Mouse (Mus musculus): ENCODE measurements around the gene Vegfd.

DNA sequence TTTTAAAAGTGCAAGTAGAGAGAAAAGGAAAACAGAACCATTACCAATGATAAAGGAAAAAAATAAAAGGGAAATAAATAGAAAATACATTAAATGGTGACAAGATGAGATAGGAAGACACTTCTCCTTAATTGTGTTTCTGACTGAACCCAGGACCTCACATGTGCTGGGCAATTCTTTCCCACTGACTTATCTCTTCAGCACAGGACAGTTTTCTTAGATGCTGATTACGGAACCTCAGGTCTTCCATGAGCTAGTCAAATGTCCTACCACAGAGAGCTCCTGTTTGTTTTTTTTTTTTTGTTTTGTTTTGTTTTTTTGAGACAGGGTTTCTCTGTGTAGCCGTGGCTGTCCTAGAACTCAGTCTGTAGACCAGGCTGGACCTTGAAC lies 74.5 kb downstream of the Vegfd start:
- no peak for TF ChIP-seq CTCF (IDR thresholded peaks at IDR 0.05; ENCODE audit: borderline replicate concordance, insufficient read depth, low read depth, low read length)
- no peak for TF ChIP-seq POLR2A (IDR thresholded peaks at IDR 0.05; ENCODE audit: borderline replicate concordance, insufficient read depth, low read length)
